Mouse (Mus musculus): ENCODE measurements around the gene Fam180a. TPM values are rescaled to one million over a fixed set of nuclear protein-coding genes. Genes with fewer than 3 reads are reported as not detected.
A peak's percentile ranks its signal among the peaks of the same experiment; 100 is the strongest.
"Not testable (repeated sequence)": the region's sequence is repeated elsewhere in the genome, so short reads cannot be mapped to it uniquely, and the experiment has no call there.

The Fam180a gene
- polyA plus RNA-seq (2015; fragmentation: Nextera tagmentation; extraction: Ambion mirVana): 1.4 and 1.7 TPM in 2 replicates

GRCm38 (mm10) chr6:35326111-35326515 lies at the start of gene Fam180a:
Gene Fam180a, minus strand, starts transcription at chr6:35326141.
- no peak for ATAC-seq (ENCODE audit: low FRiP score, low read depth)
- 86% methylated on average over 9 of the region's 9 CpGs for WGBS

GRCm38 (mm10) chr6:35374052-35374451 lies 48.1 kb upstream of the Fam180a start:
- H3K27ac ChIP-seq (replicated peaks): no peak overlapping the region
- no peaks in the 10 kb centered on the region for H3K9me3 ChIP-seq
- no peak overlapping the region for H3K9ac ChIP-seq
- H3K4me2 ChIP-seq: no peak overlapping the region
- no peaks in the 10 kb centered on the region for H3K27me3 ChIP-seq
- WGBS: 92% methylated on average over 10 of the region's 10 CpGs
- H3K4me3 ChIP-seq: no peak overlapping the region
- no peaks in the 10 kb centered on the region for H3K36me3 ChIP-seq
- ATAC-seq (ENCODE audit: low FRiP score, low read depth): no peak
- no peaks in the 10 kb centered on the region for H3K4me1 ChIP-seq (replicated peaks)

More at GRCm38 (mm10) chr6:35326111-35326515, at the start of gene Fam180a:
- Histone ChIP-seq H3K4me1 (replicated peaks) (no peaks in the 10 kb centered on the region), H3K4me3 (no peak within 1 kb of the TSS), H3K27ac (replicated peaks) (no peak within 1 kb of the TSS), H3K9ac (no peak within 1 kb of the TSS), H3K4me2 (no peak within 1 kb of the TSS), H3K9me3 (no peaks in the 10 kb centered on the region), H3K36me3 (no peaks in the 10 kb centered on the region), H3K27me3 (no peaks in the 10 kb centered on the region)

- Histone ChIP-seq H3K9me3 (no peaks in the 10 kb centered on the region), H3K4me2 (no peak overlapping the region), H3K36me3 (no peaks in the 10 kb centered on the region), H3K4me1 (replicated peaks) (no peaks in the 10 kb centered on the region), H3K4me3 (no peak overlapping the region), H3K9ac (no peak overlapping the region), H3K27me3 (no peaks in the 10 kb centered on the region), H3K27ac (replicated peaks) (no peak overlapping the region)
- no peak for ATAC-seq (ENCODE audit: low FRiP score, low read depth)
- WGBS: 91% methylated on average over 7 of the region's 7 CpGs
Measured at GRCm38 (mm10) chr6:35370356-35370755, 44.4 kb upstream of the Fam180a start.

GRCm38 (mm10) chr6:35369578-35370282 lies 43.8 kb upstream of the Fam180a start:
- H3K4me2 ChIP-seq; H3K4me3 ChIP-seq; H3K27me3 ChIP-seq; H3K4me1 ChIP-seq (replicated peaks); H3K9ac ChIP-seq; ATAC-seq (ENCODE audit: low FRiP score, low read depth); H3K36me3 ChIP-seq; H3K9me3 ChIP-seq; H3K27ac ChIP-seq (replicated peaks): not testable (repeated sequence)
- 89% methylated on average over 14 of the region's 18 CpGs for WGBS

GRCm38 (mm10) chr6:35362596-35362995 lies 36.7 kb upstream of the Fam180a start:
- H3K4me2 ChIP-seq: no peak overlapping the region
- no peaks in the 10 kb centered on the region for H3K4me1 ChIP-seq (replicated peaks)
- no peaks in the 10 kb centered on the region for H3K27me3 ChIP-seq
- 64% methylated on average over 9 of the region's 9 CpGs for WGBS
- ATAC-seq (ENCODE audit: low FRiP score, low read depth): no peak
- H3K4me3 ChIP-seq: no peak overlapping the region
- H3K9ac ChIP-seq: no peak overlapping the region
- no peaks in the 10 kb centered on the region for H3K36me3 ChIP-seq
- H3K27ac ChIP-seq (replicated peaks): no peak overlapping the region
- H3K9me3 ChIP-seq: no peaks in the 10 kb centered on the region

- H3K4me1 ChIP-seq (replicated peaks): peaks cover 13% of the 10 kb centered on the region
- no peak overlapping the region for H3K27ac ChIP-seq (replicated peaks)
- H3K4me2 ChIP-seq: no peak overlapping the region
- H3K4me3 ChIP-seq: no peak overlapping the region
- H3K27me3 ChIP-seq: no peaks in the 10 kb centered on the region
- no peaks in the 10 kb centered on the region for H3K36me3 ChIP-seq
- H3K9me3 ChIP-seq: no peaks in the 10 kb centered on the region
- ATAC-seq (ENCODE audit: low FRiP score, low read depth): no peak
- WGBS: 92% methylated on average over 3 of the region's 3 CpGs
- H3K9ac ChIP-seq: no peak overlapping the region
Measured at GRCm38 (mm10) chr6:35355320-35355719, 29.4 kb upstream of the Fam180a start.

- Histone ChIP-seq H3K27me3 (no peaks in the 10 kb centered on the region), H3K4me3 (no peak overlapping the region), H3K36me3 (no peaks in the 10 kb centered on the region), H3K4me2 (peak overlapping the region; percentile 26), H3K9ac (no peak overlapping the region), H3K4me1 (replicated peaks) (peaks cover 13% of the 10 kb centered on the region), H3K9me3 (no peaks in the 10 kb centered on the region), H3K27ac (replicated peaks) (no peak overlapping the region)
- 0 out of 2 replicates have a peak, but pooled peaks have one; percentile 63 for ATAC-seq (ENCODE audit: low FRiP score, low read depth)
- WGBS: 6% methylated on average over 6 of the region's 6 CpGs
Measured at GRCm38 (mm10) chr6:35354622-35354998, 28.7 kb upstream of the Fam180a start.

GRCm38 (mm10) chr6:35353846-35354621 lies 28.1 kb upstream of the Fam180a start:
- no peak overlapping the region for H3K27ac ChIP-seq (replicated peaks)

GRCm38 (mm10) chr6:35353416-35353815 lies 27.5 kb upstream of the Fam180a start:
- no peaks in the 10 kb centered on the region for H3K27me3 ChIP-seq
- H3K4me1 ChIP-seq (replicated peaks): peaks cover 13% of the 10 kb centered on the region
- no peak overlapping the region for H3K4me3 ChIP-seq
- no peak overlapping the region for H3K27ac ChIP-seq (replicated peaks)
- no peak overlapping the region for H3K4me2 ChIP-seq
- no peaks in the 10 kb centered on the region for H3K9me3 ChIP-seq
- no peaks in the 10 kb centered on the region for H3K36me3 ChIP-seq
- no peak overlapping the region for H3K9ac ChIP-seq
- no peak for ATAC-seq (ENCODE audit: low FRiP score, low read depth)
- 67% methylated on average over 5 of the region's 5 CpGs for WGBS

More at GRCm38 (mm10) chr6:35353846-35354621, 28.1 kb upstream of the Fam180a start:
- 13% methylated on average over 18 of the region's 18 CpGs for WGBS
- no peak for ATAC-seq (ENCODE audit: low FRiP score, low read depth)
- peaks cover 13% of the 10 kb centered on the region for H3K4me1 ChIP-seq (replicated peaks)
- no peaks in the 10 kb centered on the region for H3K9me3 ChIP-seq
- H3K4me3 ChIP-seq: no peak overlapping the region
- no peak overlapping the region for H3K9ac ChIP-seq
- peak overlapping the region; percentile 26 for H3K4me2 ChIP-seq
- no peaks in the 10 kb centered on the region for H3K27me3 ChIP-seq
- H3K36me3 ChIP-seq: no peaks in the 10 kb centered on the region

- H3K9me3 ChIP-seq: no peaks in the 10 kb centered on the region
- H3K4me3 ChIP-seq: no peak overlapping the region
- 93% methylated on average over 8 of the region's 8 CpGs for WGBS
- no peak overlapping the region for H3K27ac ChIP-seq (replicated peaks)
- H3K27me3 ChIP-seq: no peaks in the 10 kb centered on the region
- H3K4me2 ChIP-seq: no peak overlapping the region
- H3K4me1 ChIP-seq (replicated peaks): peaks cover 13% of the 10 kb centered on the region
- no peaks in the 10 kb centered on the region for H3K36me3 ChIP-seq
- ATAC-seq (ENCODE audit: low FRiP score, low read depth): no peak
- H3K9ac ChIP-seq: no peak overlapping the region
Measured at GRCm38 (mm10) chr6:35352867-35353266, 26.9 kb upstream of the Fam180a start.

GRCm38 (mm10) chr6:35351826-35352225 lies 25.9 kb upstream of the Fam180a start:
- H3K9me3 ChIP-seq: no peaks in the 10 kb centered on the region
- ATAC-seq (ENCODE audit: low FRiP score, low read depth): no peak
- WGBS: 97% methylated on average over 3 of the region's 3 CpGs
- no peak overlapping the region for H3K4me2 ChIP-seq
- H3K9ac ChIP-seq: no peak overlapping the region
- no peak overlapping the region for H3K4me3 ChIP-seq
- no peaks in the 10 kb centered on the region for H3K27me3 ChIP-seq
- no peaks in the 10 kb centered on the region for H3K36me3 ChIP-seq
- no peak overlapping the region for H3K27ac ChIP-seq (replicated peaks)
- peaks cover 13% of the 10 kb centered on the region for H3K4me1 ChIP-seq (replicated peaks)

- no peaks in the 10 kb centered on the region for H3K27me3 ChIP-seq
- ATAC-seq (ENCODE audit: low FRiP score, low read depth): no peak
- no peak overlapping the region for H3K9ac ChIP-seq
- H3K27ac ChIP-seq (replicated peaks): no peak overlapping the region
- no peak overlapping the region for H3K4me3 ChIP-seq
- no peak overlapping the region for H3K4me2 ChIP-seq
- 55% methylated on average over 7 of the region's 7 CpGs for WGBS
- no peaks in the 10 kb centered on the region for H3K9me3 ChIP-seq
- peaks cover 13% of the 10 kb centered on the region for H3K4me1 ChIP-seq (replicated peaks)
- no peaks in the 10 kb centered on the region for H3K36me3 ChIP-seq
Measured at GRCm38 (mm10) chr6:35349784-35350183, 23.8 kb upstream of the Fam180a start.
